Mouse (Mus musculus) embryo, embryonic 10 days (tissue): ENCODE data around the gene Fat3.

Source experiments
- DNase-seq: peaks from one replicate; pipeline ENCODE4 v3.0.0-alpha.2; 2015; ENCODE audit warnings: low spot score

The Fat3 gene

DNA sequence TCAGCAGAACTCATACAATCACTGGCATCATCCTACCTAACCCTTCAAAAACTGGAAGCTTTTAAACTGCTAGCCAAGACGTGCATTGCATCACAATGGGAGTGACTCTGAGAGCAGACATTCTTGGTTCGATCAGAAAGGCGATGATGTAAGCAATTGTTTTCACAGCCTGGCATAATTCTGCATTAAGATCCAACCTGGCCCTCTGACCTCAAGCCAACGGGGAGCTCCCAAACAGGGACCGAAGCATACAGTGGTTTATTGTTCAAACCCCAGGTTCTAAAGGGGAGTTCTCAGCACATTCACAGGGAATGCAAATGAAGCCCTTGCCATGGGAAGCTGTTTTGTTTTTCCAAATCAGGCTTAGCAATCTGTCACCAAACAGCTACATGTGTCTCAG, 63.3 kb downstream of the Fat3 start:
- peak; percentile 66 for DNase-seq

DNA sequence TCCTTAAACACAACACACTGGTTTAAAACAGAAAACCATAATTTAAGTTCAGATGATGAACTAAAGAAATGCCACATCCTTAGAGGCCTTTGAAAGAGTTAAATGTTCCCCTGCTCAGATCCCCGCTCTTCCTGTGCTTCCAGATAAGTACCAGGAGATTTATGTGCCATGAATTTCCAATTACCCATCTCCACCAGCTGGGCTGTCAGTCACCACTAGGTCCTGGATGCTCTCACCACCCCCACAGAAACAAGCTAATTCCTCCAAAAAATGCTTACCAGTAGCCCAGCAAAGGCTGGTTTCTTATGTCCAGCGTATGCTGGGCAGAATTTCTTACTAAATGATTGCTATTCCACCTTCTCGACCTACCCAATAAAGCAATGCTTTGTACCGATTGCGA, 72.5 kb downstream of the Fat3 start:
- peak; percentile 51 for DNase-seq

DNA sequence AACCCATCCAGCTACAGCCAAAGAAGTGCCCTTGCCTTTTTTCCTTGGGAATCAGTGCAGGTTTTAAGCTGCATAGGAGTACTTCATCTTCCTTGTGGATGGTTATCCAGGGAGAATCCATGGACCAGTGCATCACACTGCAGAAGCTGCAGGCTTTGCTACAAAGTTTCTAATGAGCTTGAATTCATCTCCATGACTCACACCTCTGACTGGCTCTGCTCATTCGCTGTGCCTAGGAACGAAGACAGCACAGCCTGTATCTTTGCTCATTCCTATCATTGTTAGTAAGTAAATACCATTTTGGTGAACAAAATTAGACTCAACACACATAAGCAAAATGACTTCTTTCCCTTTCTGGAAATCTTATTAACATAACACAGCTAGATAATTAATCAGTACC, 78.4 kb downstream of the Fat3 start:
- no peak for DNase-seq

- no peak for DNase-seq
Observed at GRCm38 (mm10) chr9:16402815-16403214, 98.3 kb downstream of the Fat3 start.

DNA sequence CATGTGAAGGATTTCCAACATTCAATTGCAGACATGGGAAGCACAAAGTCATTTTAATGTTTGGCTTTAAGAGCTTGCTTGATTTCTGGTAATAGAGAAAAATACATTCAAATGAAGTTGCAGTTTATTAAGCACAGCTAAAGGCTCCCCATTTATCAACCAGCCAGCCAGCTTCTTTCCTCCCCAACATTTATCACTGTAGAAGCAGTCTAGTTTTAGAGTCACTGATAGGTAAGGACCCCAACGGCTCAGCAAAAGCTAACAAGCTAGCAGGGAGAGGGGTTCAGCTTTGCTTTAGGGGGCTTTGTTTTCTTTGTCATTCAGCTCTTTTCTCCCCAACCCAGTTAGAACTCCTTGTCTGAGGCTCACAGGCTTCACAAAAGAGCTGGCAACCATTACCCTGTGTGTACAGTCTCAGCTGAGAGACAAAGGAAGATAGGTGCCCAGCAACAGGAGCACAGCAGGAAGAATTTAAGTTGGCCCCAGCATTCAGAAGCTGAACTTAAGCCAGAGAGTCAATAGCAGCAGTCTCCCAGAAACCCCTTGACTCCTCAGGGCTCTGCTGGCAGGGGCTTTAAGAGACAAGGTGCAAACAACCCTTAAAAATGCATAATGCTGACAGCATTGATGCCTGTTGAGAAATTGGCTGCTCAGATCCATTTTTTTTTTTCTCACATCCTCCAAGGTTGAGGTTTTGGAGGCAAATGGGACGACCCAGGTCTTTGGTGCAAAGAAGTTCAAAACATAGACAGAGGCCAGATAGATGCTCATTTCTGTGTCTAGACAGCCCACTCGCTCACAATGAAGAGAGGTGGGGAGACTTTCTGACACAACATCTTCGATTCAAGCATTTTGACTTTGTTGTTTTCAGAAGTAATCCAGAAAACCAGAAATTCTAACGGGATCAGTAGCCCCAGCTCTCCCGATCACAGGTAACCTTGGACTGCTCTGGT, 102.1 kb downstream of the Fat3 start:
- DNase-seq: peak; percentile 69

GRCm38 (mm10) chr9:16389141-16389540, 111.9 kb downstream of the Fat3 start:
- DNase-seq: peak; percentile 82

- DNase-seq: no peak
Observed at GRCm38 (mm10) chr9:16387527-16387926, 113.6 kb downstream of the Fat3 start.

GRCm38 (mm10) chr9:16363713-16364112, 137.4 kb downstream of the Fat3 start:
- DNase-seq: no peak

GRCm38 (mm10) chr9:16361811-16362210, 139.3 kb downstream of the Fat3 start:
- DNase-seq: no peak

- no peak for DNase-seq
Observed at GRCm38 (mm10) chr9:16356636-16357035, 144.4 kb downstream of the Fat3 start.

DNA sequence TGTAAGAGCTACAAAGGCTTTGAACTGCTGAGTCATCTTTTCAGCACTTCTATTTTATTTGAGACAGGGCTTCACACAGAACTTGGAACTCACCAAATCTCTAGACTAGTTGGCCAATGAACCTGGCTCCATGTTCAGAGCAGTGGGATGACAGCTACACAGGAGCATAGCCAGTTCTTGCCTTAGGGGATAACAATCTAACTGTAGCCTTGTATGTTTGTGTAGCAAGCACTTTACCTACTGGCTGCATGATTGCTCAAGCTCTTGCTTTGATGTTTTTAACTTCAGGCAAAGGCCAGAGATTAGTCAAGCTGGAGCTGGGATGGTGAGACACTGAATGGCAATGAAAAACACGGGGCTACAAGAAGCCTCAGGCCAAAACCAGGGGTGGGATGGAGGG, 146.2 kb downstream of the Fat3 start:
- DNase-seq: no peak

GRCm38 (mm10) chr9:16353049-16353724, 147.9 kb downstream of the Fat3 start:
- DNase-seq: peak; percentile 64

DNA sequence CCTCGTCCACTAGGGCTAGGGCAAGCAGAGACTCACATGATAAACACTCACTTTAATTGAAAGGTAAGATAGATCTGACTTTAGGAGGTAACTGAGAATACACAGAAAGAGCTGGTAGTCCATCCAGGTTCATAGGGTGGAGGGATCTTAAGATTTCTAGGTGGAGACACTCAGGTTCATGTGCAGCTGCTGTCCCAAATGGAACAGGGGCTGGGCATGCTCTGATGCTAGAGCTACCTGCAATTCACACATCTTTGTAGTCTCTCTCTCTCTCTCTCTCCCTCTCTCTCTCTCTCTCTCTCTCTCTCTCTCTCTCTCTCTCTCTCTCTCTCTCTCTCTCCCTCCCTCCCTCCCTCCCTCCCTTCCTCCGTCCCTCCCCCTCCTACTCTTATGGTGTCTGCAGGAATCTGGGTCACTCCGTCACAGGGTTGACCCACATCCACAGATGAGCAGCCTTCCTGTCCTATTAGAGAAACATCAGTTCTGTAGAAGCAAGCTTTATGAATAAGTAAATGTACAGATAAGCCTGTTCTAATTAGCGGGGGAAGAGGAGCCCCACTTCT, 148.5 kb downstream of the Fat3 start:
- no peak for DNase-seq

- peak; percentile 31 for DNase-seq
Observed at GRCm38 (mm10) chr9:16344902-16345855, 155.9 kb downstream of the Fat3 start.

GRCm38 (mm10) chr9:16343191-16343590, 157.9 kb downstream of the Fat3 start:
- DNase-seq: no peak

- no peak for DNase-seq
Observed at GRCm38 (mm10) chr9:16342577-16342976, 158.5 kb downstream of the Fat3 start.

DNA sequence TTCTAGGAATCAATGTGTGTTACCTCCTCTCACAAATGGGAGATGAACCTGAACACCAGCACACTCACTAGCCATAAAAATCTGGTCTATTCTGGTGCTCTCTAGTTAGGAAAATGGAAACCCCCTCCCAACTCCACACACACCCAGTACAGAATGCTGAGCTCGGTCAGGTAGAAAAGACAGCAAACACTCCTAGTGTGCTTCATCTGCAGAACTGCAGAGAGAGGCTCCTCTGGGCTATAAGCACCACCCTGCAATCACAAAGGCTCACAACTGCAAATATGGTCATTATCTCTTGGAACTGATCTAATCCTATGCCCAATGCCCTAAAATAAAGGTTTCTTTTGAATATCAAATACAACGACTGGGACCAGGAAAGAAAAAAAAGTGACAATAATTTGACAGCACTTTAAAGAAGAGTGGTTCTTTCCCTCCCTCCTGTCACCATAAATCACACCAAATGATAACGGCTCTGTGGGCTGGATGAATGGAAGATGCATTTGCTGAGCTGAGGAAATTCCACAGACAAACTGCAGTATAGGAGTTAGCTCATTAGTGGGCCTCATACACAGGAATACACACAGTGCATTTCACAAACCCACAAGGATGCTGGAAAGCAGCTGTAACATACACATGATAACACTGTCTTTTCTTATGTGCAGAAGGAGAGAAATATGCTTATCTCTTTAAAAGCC, 170.6 kb downstream of the Fat3 start:
- peak; percentile 17 for DNase-seq

DNA sequence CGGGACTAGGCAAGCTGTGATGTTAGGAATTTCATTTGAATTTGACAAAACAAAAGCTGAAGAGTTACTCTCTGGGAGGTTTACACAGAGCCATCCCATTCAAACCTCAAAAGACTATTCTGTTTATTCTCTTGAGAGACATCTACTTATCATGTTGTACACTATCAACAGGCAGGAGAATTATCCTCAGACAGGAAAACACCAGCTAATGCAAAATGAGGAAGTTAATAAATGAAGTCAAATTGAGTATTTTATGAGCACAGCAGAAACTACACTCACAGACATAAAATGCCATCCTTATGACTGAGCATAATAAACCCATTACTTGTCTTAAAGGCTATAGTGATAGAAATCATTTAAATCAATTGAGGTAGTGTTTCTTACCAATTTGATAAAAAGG, 182.1 kb downstream of the Fat3 start:
- no peak for DNase-seq

GRCm38 (mm10) chr9:16312599-16313197, 188.4 kb downstream of the Fat3 start:
- no peak for DNase-seq
